Mouse (Mus musculus) olfactory bulb, adult 2 months (tissue): ENCODE measurements around the gene Kalrn. TPM values are rescaled to one million over a fixed set of nuclear protein-coding genes. Genes with fewer than 3 reads are reported as not detected.

Experiments
- H3K27ac ChIP-seq: fragments of 200-500 bp; 2 replicates; pipeline ENCODE4 v1.5.1; 2012; ENCODE audit warnings: low read depth, low read length; ENCODE audit not compliant: insufficient read depth
- H3K4me1 ChIP-seq: fragments of 200-500 bp; 2 replicates; pipeline ENCODE4 v1.6.1; 2012; ENCODE audit warnings: low read length; ENCODE audit not compliant: control insufficient read depth, insufficient read depth
- H3K4me3 ChIP-seq: fragments of 200-500 bp; 2 replicates; pipeline ENCODE4 v1.5.1; 2012; ENCODE audit warnings: mild to moderate bottlenecking, low read depth, low read length, moderate library complexity; ENCODE audit not compliant: insufficient read depth
- CTCF ChIP-seq: fragments of 200-500 bp; IDR thresholded peaks from 2 replicates; pipeline ENCODE4 v1.5.1; 2012; ENCODE audit warnings: low read depth, mild to moderate bottlenecking, low read length, moderate library complexity; ENCODE audit not compliant: insufficient read depth
- POLR2A ChIP-seq: fragments of 200-500 bp; IDR thresholded peaks from 2 replicates; pipeline ENCODE4 v1.6.1; 2012; ENCODE audit warnings: mild to moderate bottlenecking, low read depth, low read length, moderate library complexity; ENCODE audit not compliant: insufficient read depth
- WGBS: fragments of 180-500 bp; shearing (Covaris S2); methylation state at CpG from one replicate; pipeline ENCODE4 v1.1.7; 2018; 5-methylcytosine and 5-hydroxymethylcytosine counted together
- polyA plus RNA-seq: library from polyadenylated mRNA; stranded (reverse); fragments of >200 nt; gene quantifications from 2 replicates; pipeline ENCODE4 v1.2.4, GENCODE M21; 2012; ENCODE audit warnings: low replicate concordance; ENCODE audit not compliant: missing spikeins, insufficient read depth, insufficient read length

The Kalrn gene
- polyA plus RNA-seq, 1 experiment: 153 TPM

GRCm38 (mm10) chr16:34046268-34047005 is 526.9 kb downstream of the Kalrn start:
- H3K4me1 ChIP-seq: peaks cover 14% of the 10 kb centered on the region
- TF ChIP-seq POLR2A: no peak
- TF ChIP-seq CTCF: no peak
- no peak overlapping the region for H3K27ac ChIP-seq
- WGBS: 78% methylated on average over 13 of the region's 13 CpGs
- H3K4me3 ChIP-seq: no peak overlapping the region

- no peak for TF ChIP-seq POLR2A
- no peak for TF ChIP-seq CTCF
- 95% methylated on average over 8 of the region's 8 CpGs for WGBS
- H3K27ac ChIP-seq: no peak overlapping the region
- H3K4me1 ChIP-seq: peaks cover 14% of the 10 kb centered on the region
- no peak overlapping the region for H3K4me3 ChIP-seq
Observed at GRCm38 (mm10) chr16:34044539-34044938, 528.8 kb downstream of the Kalrn start.

GRCm38 (mm10) chr16:34043048-34043795 is 530.1 kb downstream of the Kalrn start:
- 78% methylated on average over 6 of the region's 6 CpGs for WGBS

GRCm38 (mm10) chr16:34042586-34042985 is 530.7 kb downstream of the Kalrn start:
- Histone ChIP-seq H3K4me3 (no peak overlapping the region), H3K27ac (no peak overlapping the region), H3K4me1 (peaks cover 14% of the 10 kb centered on the region)
- WGBS: 71% methylated on average over 4 of the region's 4 CpGs
- TF ChIP-seq POLR2A (no peak), CTCF (no peak)

More at GRCm38 (mm10) chr16:34043048-34043795, 530.1 kb downstream of the Kalrn start:
- TF ChIP-seq POLR2A (no peak), CTCF (no peak)
- H3K4me1 ChIP-seq: peaks cover 14% of the 10 kb centered on the region
- H3K27ac ChIP-seq: no peak overlapping the region
- no peak overlapping the region for H3K4me3 ChIP-seq

GRCm38 (mm10) chr16:34040276-34040675 is 533.1 kb downstream of the Kalrn start:
- no peak overlapping the region for H3K27ac ChIP-seq
- WGBS: 60% methylated on average over 6 of the region's 6 CpGs

GRCm38 (mm10) chr16:34039736-34040135 is 533.6 kb downstream of the Kalrn start:
- Histone ChIP-seq H3K4me3 (no peak overlapping the region), H3K27ac (no peak overlapping the region), H3K4me1 (peaks cover 8% of the 10 kb centered on the region; the same call in 1 of the 2 replicates)
- WGBS: 75% methylated on average over 4 of the region's 4 CpGs
- no peak for TF ChIP-seq CTCF
- no peak for TF ChIP-seq POLR2A

More at GRCm38 (mm10) chr16:34040276-34040675, 533.1 kb downstream of the Kalrn start:
- Histone ChIP-seq H3K4me1 (peaks cover 8% of the 10 kb centered on the region; the same call in 1 of the 2 replicates), H3K4me3 (no peak overlapping the region)
- TF ChIP-seq POLR2A: no peak
- TF ChIP-seq CTCF: no peak

- no peak overlapping the region for H3K4me3 ChIP-seq
- peaks cover 6% of the 10 kb centered on the region; the same call in 1 of the 2 replicates for H3K4me1 ChIP-seq
- 63% methylated on average over 10 of the region's 10 CpGs for WGBS
- H3K27ac ChIP-seq: no peak overlapping the region
- TF ChIP-seq CTCF: no peak
- no peak for TF ChIP-seq POLR2A
Observed at GRCm38 (mm10) chr16:34036327-34037047, 536.8 kb downstream of the Kalrn start.

- TF ChIP-seq POLR2A (no peak), CTCF (no peak)
- Histone ChIP-seq H3K4me1 (peaks cover 8% of the 10 kb centered on the region; the same call in 1 of the 2 replicates), H3K4me3 (no peak overlapping the region), H3K27ac (no peak overlapping the region)
- 96% methylated on average over 2 of the region's 2 CpGs for WGBS
Observed at GRCm38 (mm10) chr16:34035780-34036179, 537.6 kb downstream of the Kalrn start.
